Mouse (Mus musculus) heart, postnatal 36 days (tissue): ENCODE measurements around the gene Irgm1. TPM values are rescaled to one million over a fixed set of nuclear protein-coding genes. Genes with fewer than 3 reads are reported as not detected.
"Not testable (repeated sequence)": the region's sequence is repeated elsewhere in the genome, so short reads cannot be mapped to it uniquely, and the experiment has no call there.

ENCODE experiments used
- DNase-seq, 2 experiments: peaks; one replicate each; pipeline ENCODE4 v3.0.0; 2021 to 2022
- intact Hi-C: fragments of 180-260 bp; cut with DNase I; formaldehyde crosslinking; loops from one replicate; pipeline ENCODE4 v1.15.1; 2025
- total RNA-seq, 2 experiments: library from RNA; stranded (reverse); gene quantifications; 2 replicates each; pipeline ENCODE4 v1.2.3; 2021

Gene Irgm1
- total RNA-seq: 10 to 100 TPM; 12.5 to 13.5 TPM

DNA sequence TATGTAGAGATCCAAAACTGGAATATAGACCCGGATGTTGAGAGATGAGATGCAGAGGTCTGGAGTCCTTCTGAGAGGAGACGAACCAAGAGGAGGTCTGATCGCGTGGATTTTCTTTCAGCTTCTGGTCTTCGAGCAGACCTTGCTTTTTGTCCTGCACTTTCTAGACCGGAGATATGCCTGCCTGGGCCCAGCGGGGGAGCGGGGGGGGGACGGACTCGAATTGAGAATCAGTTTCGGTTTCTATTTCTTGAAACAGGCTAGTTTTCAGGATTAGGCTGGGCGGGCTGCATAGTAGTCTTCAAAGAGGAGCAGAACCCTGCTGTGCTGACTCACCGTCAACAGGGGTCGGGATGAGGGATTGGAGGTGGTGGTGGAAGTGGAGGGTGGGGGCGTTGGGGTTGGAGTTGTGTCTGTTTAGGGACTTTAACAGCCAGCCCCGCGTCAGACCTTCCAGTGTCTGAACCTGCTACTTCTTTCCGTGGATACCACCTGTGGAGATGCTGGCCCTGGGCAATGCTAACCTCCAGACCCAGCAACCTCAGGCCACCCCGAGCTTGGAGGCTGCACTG lies at the start of gene Irgm1:
TSS of gene Irgm1 (minus strand) at position 483 of the 572 bp plus-strand sequence.
- intact Hi-C loops: loop anchor here (5.0 kb wide), 4 partner anchors 316 to 401 kb away; partner anchors contain the start of genes Btnl9 and Zfp62
- peak; percentile 74 to 79 for DNase-seq

DNA sequence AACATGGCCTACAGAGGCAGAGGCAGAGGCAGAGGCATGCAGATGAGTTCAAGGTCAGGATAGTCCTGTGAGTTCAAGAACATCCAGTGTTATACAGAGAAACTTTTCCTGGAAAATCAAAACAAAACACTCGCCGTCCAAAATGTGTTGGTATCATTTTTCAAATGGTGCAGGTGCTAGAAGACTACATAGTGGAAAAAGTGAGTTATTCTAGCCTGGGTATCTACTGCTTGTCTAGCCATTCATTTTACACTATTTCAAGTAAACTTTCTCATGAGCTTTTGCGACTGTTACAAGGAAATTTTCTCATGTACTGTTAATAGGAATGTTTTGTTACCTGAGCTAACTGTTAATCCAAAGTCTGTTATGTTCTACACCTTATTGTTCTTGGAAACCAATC lies 46.9 kb upstream of the Irgm1 start:
- intact Hi-C loops: no loop called here
- DNase-seq: no peak

DNA sequence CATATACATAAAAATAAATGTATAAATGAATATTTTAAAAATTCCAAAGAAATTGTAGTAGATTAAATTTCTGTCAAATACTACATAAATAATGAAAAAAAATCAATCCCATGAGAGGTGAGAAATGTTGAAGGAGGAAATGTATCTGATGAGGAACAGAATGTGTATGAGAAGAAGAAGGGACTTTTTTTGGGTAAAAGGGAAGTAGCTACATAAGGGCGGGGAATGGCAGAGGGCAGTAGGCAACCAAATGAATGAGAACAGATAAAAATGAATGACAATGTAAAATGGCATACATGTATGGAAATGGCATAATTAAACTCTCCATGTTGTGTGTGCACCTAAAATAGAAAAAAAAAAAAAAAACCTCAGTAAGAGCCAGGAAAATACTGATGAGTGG lies 42.1 kb upstream of the Irgm1 start:
- intact Hi-C loops: no loop called here
- DNase-seq: no peak

DNA sequence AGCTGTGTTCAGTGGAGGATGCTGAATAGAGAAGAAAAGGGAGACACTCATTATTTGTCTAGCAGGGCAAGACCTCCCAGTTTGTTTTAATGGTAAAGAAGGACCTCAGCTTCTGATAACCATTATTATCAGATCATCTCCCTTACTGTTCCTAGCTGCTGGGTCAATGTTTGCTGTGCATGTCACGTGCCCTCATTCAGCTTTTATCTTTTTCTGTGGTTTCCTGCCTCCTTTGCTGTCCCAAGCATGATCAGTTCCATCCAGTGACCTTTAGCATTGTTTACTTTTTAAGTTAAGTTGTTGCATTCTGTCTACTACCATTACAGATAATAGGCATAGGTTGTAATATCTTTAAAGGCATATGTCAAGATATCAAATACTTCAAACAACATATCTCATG lies 37.0 kb upstream of the Irgm1 start:
- DNase-seq: no peak
- intact Hi-C loops: no loop called here

DNA sequence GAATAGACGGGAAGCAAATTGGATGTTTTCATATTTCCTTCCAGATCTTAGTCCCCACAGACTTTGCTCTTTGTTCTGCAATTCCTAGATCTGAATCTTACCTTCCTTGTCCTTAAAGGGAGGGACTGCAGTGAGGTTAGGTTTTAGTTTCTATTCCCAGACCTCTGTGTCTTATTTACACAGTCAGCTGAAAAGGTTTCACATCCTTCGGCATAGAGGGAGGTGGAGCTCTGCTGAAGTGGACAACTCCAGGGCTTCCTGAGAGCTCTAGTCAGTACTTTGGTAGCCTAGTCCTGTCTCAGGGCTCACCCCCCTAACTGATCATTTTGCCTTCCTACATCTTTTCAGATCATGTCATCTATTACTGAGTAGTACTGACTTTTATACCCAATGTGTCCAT lies 30.5 kb upstream of the Irgm1 start, which contains the start of gene Gm5431:
TSS of gene Gm5431 (minus strand) at position 194 of the 400 bp plus-strand sequence.
- intact Hi-C loops: no loop called here
- DNase-seq: peak in 1 of 2 experiments; percentile 8

DNA sequence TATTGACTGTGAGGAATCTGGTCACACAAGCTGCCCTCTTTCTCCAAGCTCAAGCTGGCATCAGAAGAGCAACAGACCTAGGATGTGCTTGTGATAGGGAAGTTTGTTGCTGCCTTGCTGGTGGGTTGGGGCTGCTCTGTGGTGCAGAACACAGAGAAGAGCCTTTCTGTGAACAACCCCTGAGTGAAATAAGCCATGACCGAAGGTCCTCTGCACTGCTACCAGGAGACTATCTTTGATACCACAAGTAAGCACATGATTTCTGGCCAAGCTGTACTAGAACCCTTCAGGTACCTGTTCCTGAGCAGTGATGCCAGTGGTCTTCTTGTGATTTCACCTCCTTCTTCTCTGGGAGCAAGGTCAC lies 30.1 kb upstream of the Irgm1 start:
- DNase-seq, intact Hi-C loops: not testable (repeated sequence)

DNA sequence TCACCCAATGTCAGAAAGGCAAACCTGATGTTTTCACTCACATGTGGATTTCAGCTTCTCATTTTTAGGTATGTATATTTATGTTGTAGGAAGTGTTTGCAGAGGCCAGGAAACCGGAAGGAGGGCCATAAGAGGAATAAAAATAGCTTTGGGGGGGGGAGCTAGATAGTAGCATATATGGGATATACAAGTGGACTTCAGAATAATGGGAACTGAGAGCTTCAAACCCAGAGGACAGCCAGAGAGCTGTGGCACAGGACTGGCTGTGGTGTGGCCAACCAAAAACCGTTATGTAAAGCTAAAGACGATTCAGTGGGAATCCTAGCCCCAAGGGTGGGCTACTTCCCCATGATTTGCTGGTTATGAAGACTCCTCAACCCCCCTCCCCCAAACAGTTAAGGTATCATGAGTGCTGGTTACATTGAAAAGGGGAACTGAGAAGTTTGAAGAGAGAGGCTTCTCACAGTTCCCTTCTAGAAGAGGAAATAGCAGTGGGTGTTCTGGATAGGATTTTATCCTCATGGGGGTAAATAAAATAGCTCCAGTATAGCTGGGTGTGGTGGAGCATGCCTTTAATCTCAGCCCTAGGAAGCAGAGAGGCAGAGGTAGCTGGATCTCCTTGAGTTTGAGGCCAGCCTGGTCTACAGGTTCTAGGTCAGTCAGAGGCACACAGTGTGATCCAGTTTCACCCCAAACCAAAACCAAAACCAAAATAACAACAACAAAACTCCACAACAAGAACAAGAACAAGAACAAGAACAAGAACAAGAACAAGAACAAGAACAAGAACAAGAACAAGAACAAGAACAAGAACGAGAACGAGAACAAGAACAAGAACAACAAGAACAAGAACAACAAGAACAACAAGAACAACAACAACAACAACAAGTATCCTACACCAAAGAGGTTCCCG lies 29.4 kb upstream of the Irgm1 start:
- DNase-seq: peak in 1 of 2 experiments; percentile 24

DNA sequence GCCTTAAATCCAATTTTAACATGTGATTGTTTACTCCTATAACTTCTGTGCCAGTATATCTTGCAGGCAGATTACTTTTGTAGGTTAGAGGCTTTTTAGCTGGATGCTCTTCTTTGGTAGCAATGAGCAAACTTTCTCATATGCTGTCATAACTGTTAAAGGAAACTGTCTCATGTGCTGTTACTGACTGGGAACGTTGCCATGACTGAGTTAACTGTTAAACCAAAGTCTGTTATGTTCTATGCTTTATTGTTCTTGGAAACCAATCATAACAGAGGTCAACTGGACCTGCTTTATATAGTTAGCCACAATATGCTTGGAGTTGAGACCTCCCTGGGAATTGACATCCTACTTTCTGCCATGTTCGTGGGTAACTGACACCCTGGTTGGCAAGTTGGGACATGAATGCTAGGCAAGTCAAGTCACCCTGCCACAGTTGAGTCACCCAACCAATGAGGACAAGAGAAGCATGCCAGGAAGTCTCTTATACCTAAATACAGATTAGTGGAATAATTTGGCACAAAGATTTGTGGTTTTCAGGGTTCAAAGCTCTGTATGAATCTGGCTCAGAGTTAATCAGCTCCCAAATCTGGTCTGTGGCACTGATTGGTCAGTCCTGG lies 27.4 kb upstream of the Irgm1 start:
- intact Hi-C loops: loop anchor here (5.0 to 10.0 kb wide), 2 partner anchors 148 to 656 kb away; partner anchors contain the start of gene Olfr1380
- DNase-seq: no peak

More for the DNA sequence above, 29.4 kb upstream of the Irgm1 start:
- intact Hi-C loops: not testable (repeated sequence)

DNA sequence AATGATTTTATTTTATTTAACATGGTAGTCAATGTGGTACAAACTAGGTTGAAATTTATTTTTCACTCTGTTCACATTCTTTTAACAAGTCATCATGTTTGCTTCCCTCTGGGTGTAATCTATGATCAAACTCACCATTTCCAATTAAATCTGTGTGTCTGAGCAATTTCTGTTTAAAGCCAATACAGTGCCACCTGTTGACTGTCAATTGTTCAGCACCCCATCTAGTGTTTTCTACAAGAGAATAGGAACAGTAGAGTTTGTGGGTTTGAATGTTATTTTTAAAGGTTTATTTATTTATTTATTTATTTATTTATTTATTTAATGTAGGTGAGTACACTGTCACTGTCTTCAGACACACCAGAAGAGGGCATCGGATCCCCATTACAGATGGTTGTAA lies 5.2 kb upstream of the Irgm1 start:
- no peak for DNase-seq
- intact Hi-C loops: no loop called here

DNA sequence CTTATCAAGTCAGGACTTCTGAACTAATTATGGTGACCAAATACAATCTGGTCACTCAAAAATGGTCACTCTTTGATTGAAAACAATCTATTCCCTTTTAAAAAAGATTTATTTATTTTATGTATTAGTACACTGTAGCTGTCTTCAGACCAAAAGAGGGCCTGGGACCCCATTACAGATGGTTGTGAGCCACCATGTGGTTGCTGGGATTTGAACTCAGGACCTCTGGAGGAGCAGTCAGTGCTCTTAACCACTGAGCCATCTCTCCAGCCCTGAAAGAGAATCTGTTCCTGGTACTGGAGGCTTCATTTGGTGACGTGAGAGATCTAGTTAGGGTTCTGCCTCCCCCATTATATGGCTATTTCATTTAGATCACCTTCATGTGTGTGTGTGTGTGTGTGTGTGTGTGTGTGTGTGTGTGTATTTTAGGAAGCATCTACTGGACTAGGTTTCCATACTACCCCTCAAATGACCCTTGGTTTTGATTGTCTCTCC lies 3.9 kb upstream of the Irgm1 start:
- intact Hi-C loops, DNase-seq: not testable (repeated sequence)

DNA sequence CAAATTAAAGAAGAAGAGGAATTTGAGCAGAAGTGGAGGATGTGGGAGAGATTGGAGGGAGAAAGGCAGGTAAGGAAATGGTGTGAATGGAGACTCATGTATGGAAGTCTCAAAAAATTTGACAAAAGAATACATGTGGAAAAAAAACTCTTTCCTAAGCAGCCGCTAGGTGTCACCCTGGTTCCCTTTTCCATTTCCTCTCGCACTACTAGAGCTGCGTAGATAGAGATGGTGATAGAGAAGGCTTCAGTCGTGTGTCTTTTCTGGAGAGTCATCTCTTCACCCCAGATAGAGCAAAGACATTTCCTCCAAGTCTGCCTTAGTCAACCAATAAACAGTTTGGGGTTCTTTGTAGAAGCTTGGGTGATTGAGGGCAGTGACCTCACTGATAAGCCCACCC lies 3.0 kb upstream of the Irgm1 start:
- intact Hi-C loops: loop anchor here (1.0 to 5.0 kb wide), 5 partner anchors 229 to 398 kb away; partner anchors contain the start of genes Btnl9 and Zfp62
- peak; percentile 59 to 61 for DNase-seq

DNA sequence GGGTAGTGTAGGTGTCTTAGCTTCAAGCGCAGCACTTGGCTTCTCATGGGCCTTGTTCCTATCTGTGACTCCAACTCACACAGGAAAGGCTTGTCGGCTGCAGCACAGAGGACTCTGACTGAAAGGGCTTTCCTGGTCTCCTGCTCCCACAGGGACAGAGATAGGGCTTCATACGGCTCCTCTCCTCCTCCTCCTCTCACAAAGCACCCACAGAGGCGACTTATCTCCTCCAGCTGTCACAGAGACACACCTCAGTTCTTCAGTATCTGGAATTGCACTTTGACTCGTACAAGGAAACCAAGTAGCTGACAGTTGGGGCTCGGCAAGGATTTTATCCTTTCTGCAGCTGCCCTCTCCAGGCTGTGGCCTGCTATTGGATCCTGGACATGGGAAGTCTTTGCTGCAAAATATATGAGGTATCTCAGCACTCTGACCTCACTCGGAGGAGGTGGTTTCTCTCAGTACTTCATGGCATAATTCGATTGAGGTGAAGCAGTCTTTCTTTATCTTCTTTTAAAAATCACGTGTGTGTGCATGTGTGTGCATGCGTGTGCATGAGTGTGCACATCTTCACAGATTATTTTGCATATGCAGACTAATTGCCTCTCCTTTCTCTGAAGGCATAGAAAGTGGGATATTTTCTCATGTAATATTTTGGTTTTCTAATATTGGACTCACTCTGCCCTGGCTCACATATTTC lies 2.3 kb upstream of the Irgm1 start:
- DNase-seq: no peak
- intact Hi-C loops: loop anchor here (1.0 to 5.0 kb wide), 6 partner anchors 211 to 399 kb away; partner anchors contain the start of genes Btnl9 and Zfp62

DNA sequence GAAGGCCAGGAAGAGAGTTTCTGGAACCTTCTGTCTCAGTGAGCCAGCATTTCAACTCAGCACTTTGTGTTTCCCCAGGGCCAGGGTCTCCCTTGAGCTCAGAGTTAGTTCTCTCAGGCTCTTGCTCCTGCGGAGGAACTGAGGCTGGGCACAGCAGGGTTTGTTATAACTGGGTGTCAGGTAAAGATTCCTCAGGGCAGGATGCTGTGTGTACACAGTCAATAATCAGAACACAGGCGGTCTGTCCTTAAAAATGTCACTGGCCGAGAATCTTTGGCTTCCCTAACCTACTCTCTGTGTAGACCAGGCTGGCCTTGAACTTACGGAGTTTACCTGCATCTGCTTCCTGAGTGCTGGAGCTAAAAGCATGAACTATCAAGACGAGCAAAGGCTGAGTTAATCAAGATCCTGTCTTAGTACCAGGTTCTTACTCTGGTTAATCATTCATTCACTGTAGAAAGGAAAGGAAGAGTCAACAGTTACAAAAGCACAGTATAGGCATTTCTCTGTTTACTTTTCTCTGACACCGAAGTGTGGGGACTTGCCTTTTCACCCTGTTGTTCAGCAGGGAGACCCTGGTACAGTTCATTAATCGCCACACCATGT lies 1.3 kb upstream of the Irgm1 start:
- intact Hi-C loops: loop anchor here (2.0 to 5.0 kb wide), 5 partner anchors 212 to 400 kb away; partner anchors contain the start of genes Btnl9 and Zfp62
- no peak for DNase-seq

DNA sequence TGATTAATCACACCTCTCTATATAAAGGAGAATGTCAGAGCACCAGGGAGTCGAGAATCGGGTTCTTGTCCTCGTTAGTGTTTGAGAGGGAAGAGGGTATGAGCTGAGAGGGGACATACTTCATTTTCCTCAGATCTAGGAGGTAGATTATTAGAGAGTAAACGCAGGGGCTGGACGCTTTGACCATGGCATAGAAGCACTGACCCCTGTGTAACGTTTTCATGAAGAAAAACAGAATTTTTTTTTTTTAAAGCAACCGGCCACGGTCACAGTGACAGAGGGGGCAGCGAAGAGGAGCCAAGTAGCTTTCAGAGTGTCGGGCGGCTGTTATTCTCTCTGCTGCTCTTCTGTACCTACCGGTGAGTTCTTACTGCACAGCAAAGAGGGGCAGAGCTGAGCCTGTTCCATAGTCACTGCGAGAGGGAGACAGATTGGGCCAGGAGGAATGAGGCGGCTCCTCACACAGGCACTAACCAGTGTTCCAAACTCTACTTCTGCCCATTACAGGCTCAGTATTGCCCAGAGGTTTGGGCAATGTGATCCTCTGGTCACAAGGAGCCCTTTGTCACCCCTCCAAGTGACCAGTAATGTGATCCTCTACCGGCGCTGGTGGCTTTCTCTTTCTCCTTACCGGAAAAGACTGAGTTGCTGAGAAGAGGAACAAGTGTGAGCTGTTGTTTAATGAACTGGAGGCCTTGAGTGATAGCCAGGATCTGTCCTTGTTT lies 496 bp upstream of the Irgm1 start:
- intact Hi-C loops: loop anchor here (2.0 to 5.0 kb wide), 5 partner anchors 213 to 400 kb away; partner anchors contain the start of genes Btnl9 and Zfp62
- peak; percentile 66 to 71 for DNase-seq

DNA sequence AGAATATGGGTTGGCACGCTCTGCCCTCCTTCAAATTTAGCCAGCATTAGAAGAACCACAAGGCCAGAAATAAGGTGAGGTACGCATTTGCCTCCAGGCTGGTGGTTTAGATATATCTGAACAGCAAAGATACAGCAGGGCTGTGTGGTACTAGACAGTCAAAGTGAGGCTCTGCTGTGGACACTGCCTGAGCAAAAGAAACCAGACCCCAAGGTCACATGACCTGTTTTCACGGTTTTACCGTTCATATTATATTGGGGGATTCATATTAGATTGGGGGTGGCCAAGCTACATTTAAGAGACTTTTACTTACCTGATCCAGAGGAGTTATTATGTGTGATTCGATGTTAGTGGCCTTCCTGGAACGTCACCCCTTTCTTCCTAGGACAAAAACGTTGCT lies 702 bp downstream of the Irgm1 start:
- intact Hi-C loops: loop anchor here (5.0 kb wide), 4 partner anchors 317 to 402 kb away; partner anchors contain the start of genes Btnl9 and Zfp62
- no peak for DNase-seq

DNA sequence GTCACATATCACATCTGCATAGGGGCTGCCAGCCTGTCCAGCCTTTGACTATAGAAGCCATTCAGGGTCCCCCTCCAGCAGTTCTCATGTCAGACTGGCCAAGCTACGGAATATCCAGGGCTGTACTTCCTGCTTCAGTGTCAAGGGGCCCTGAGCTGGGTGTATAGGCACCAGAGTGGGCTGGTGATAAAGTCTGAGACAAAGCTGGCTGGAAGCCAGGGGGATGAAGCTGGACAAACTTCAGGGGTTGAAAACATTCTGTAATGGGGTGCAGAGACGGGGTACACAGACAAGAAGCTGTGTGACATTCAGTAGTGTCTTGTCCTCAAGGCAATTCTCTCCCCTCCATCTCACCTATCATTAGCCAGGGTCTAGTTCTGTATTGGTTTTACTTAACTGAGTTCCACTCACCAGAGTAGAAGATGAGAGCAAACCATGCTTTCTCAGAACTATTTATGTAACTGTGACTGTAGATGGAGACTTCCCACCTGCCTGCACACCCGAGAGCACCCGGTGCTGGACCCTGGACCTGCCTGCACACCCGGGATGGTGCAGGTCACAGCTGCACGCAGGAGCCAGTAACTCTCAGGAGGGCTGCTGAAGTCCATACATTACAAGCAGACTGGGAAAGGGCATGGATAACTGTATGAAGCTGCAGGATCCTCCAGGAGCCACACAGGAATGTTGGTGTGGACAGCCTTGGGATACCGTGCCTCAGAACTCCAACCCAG lies 1.9 kb downstream of the Irgm1 start:
- intact Hi-C loops: loop anchor here (5.0 kb wide), 4 partner anchors 318 to 403 kb away; partner anchors contain the start of genes Btnl9 and Zfp62
- DNase-seq: peak in 1 of 2 experiments; percentile 27

DNA sequence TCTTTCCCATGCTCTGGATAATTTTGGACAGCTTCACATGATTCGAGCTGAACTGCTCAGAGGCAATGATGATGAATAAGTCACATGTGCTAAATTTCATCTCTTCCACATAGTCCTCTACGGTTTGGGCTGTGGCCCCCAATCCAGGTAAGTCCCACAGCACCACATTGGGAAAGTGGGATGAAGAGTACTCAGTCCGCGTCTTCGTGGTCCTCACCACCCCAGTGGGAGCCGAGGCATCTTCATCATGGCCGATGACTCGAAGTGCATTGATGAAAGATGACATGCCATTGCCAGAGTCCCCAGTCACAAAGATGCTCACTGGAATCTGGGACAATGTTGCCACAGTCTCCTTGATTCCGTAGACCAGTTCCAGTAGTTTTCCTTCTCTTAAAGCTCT lies 5.0 kb downstream of the Irgm1 start:
- intact Hi-C loops: no loop called here
- no peak for DNase-seq

DNA sequence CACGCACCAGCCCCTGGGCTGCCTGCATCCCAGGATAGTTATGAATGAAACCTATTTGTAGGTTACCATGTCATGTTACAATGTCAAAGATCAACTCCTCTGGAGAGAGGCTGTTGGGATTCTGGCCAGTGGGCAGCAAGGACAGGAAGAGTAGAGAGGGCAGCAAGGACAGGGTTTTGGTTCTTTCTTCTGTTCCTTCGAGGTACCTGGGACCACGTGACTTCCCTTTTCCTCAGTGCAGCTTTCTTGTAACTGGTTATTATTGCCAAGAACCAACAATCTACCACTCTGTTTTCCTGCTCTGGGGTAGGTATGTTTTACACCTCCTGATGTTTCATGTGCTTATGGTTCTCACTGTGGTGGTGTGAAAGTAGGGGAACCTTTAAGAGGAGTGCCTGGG lies 7.7 kb downstream of the Irgm1 start:
- intact Hi-C loops: no loop called here
- no peak for DNase-seq
